Comparison of ENCODE assay signal across 12 mouse cellular contexts in the genomic region with DNA sequence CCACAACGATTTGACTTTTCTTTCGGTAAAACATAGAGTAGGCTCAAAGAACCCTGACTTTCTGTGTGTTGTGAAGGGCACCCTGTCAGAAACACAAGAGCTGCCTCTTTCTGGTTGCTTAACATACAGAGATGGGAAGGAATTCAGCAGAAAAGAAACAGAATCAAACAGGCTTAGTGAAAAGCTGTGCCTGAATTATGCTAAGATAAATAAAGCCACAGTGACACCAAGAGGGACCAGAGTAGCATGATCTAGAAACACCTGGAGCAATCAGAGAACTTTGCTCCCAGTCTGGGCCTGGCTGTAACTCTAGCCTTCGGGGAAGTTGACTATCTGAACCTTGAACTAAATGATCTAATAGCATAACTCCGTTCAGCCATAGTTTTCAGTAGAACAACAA.
DNase-seq lines count a peak whose midpoint lies in the region; ATAC-seq lines count a peak whose summit lies in the region.
"Had no signal": no experiment of that assay in that cellular context is flagged by ENCODE, and none has a peak within 500 bp of the region (broad histone marks: within the 10 kb centered on the region; RNA-seq: fewer than 3 reads in every experiment).

No protein-coding gene starts in this region.

- peaks cover 31% of the 10 kb centered on the region for H3K4me1 ChIP-seq in limb, embryonic 12.5 days (replicated peaks)
- peaks cover 62% of the 10 kb centered on the region for H3K4me1 ChIP-seq in limb, embryonic 10.5 days
- peaks cover 15% of the 10 kb centered on the region; the same call in 1 of the 2 replicates for H3K4me1 ChIP-seq in embryonic facial prominence, embryonic 14.5 days (ENCODE audit: control insufficient read depth, insufficient read depth, low read length)
- peaks cover 10% of the 10 kb centered on the region; the same call in 1 of the 2 replicates for H3K4me1 ChIP-seq in midbrain, embryonic 11.5 days (ENCODE audit: control insufficient read depth, insufficient read depth, low read length)

- no peak overlapping the region for H3K4me3 ChIP-seq in limb, embryonic 12.5 days (replicated peaks)
- no peak overlapping the region for H3K4me3 ChIP-seq in limb, embryonic 10.5 days
- H3K4me3 ChIP-seq in embryonic facial prominence, embryonic 14.5 days (ENCODE audit: low read depth, low read length) = peak overlapping the region; percentile 13; the same call in 1 of the 2 replicates
- no peak overlapping the region for H3K4me3 ChIP-seq in midbrain, embryonic 11.5 days (ENCODE audit: low read depth, low read length)
- H3K4me3 ChIP-seq: liver, embryonic 15.5 days had no signal

- no peaks in the 10 kb centered on the region for H3K9me3 ChIP-seq in limb, embryonic 12.5 days
- no peaks in the 10 kb centered on the region for H3K9me3 ChIP-seq in limb, embryonic 10.5 days (replicated peaks)
- H3K9me3 ChIP-seq in embryonic facial prominence, embryonic 14.5 days (ENCODE audit: control insufficient read depth, low read length) = no peaks in the 10 kb centered on the region
- H3K9me3 ChIP-seq in midbrain, embryonic 11.5 days (ENCODE audit: control insufficient read depth, low read length) = no peaks in the 10 kb centered on the region
- H3K9me3 ChIP-seq: liver, embryonic 15.5 days had no signal

- no peaks in the 10 kb centered on the region for H3K36me3 ChIP-seq in limb, embryonic 12.5 days
- no peaks in the 10 kb centered on the region for H3K36me3 ChIP-seq in limb, embryonic 10.5 days
- no peaks in the 10 kb centered on the region for H3K36me3 ChIP-seq in embryonic facial prominence, embryonic 14.5 days (ENCODE audit: control insufficient read depth, insufficient read depth, low read length)
- H3K36me3 ChIP-seq in splenic B cell, adult 2 months (ENCODE audit: control insufficient read depth, insufficient read depth, low read length, poor library complexity, severe bottlenecking) = no peaks in the 10 kb centered on the region
- H3K36me3 ChIP-seq in midbrain, embryonic 11.5 days (ENCODE audit: control insufficient read depth, insufficient read depth, low read length) = no peaks in the 10 kb centered on the region
- H3K36me3 ChIP-seq: liver, embryonic 15.5 days had no signal

- no peak overlapping the region for H3K9ac ChIP-seq in limb, embryonic 12.5 days (replicated peaks)
- no peak overlapping the region for H3K9ac ChIP-seq in embryonic facial prominence, embryonic 14.5 days (ENCODE audit: low read depth, low read length)
- H3K9ac ChIP-seq in midbrain, embryonic 11.5 days (ENCODE audit: low read length) = no peak overlapping the region
- H3K9ac ChIP-seq: liver, embryonic 15.5 days had no signal

- H3K27ac ChIP-seq in limb, embryonic 12.5 days = no peak overlapping the region
- H3K27ac ChIP-seq in limb, embryonic 10.5 days = no peak overlapping the region
- H3K27ac ChIP-seq in embryonic facial prominence, embryonic 14.5 days (replicated peaks; ENCODE audit: low read depth, low read length) = no peak overlapping the region
- no peak overlapping the region for H3K27ac ChIP-seq in midbrain, embryonic 11.5 days (ENCODE audit: low read depth, low read length)
- H3K27ac ChIP-seq: liver, embryonic 15.5 days had no signal

- H3K27me3 ChIP-seq in limb, embryonic 12.5 days = peaks cover 37% of the 10 kb centered on the region
- peaks cover 11% of the 10 kb centered on the region; the same call in 1 of the 2 replicates for H3K27me3 ChIP-seq in limb, embryonic 10.5 days (ENCODE audit: low read depth, poor library complexity, severe bottlenecking)
- H3K27me3 ChIP-seq in embryonic facial prominence, embryonic 14.5 days (replicated peaks; ENCODE audit: control insufficient read depth, insufficient read depth, low read length) = peaks cover 27% of the 10 kb centered on the region
- H3K27me3 ChIP-seq in splenic B cell, adult 2 months (ENCODE audit: control insufficient read depth, insufficient read depth, low read length, poor library complexity, severe bottlenecking) = no peaks in the 10 kb centered on the region; the same call in 1 of the 2 replicates
- H3K27me3 ChIP-seq in midbrain, embryonic 11.5 days (ENCODE audit: control insufficient read depth, insufficient read depth, low read length) = peaks cover 24% of the 10 kb centered on the region

- WGBS in limb, embryonic 12.5 days = 57% methylated on average over 4 of the region's 4 CpGs
- 66% methylated on average over 4 of the region's 4 CpGs for WGBS in limb, embryonic 10.5 days
- WGBS in embryonic facial prominence, embryonic 14.5 days = 50% methylated on average over 4 of the region's 4 CpGs
- 80% methylated on average over 4 of the region's 4 CpGs for WGBS in midbrain, embryonic 11.5 days

- no peak for ATAC-seq in limb, embryonic 12.5 days (ENCODE audit: insufficient number of reproducible peaks, insufficient read depth, low FRiP score, low TSS enrichment, low read depth)
- no peak for ATAC-seq in embryonic facial prominence, embryonic 14.5 days (ENCODE audit: low read depth)
- no peak for ATAC-seq in megakaryocyte-erythroid progenitor cell, adult 5-6 weeks (replicated peaks; ENCODE audit: low FRiP score, low TSS enrichment, poor library complexity, severe bottlenecking)
- ATAC-seq in midbrain, embryonic 11.5 days (ENCODE audit: low FRiP score) = no peak

- H3K4me2 ChIP-seq in limb, embryonic 12.5 days = peak overlapping the region; percentile 23; the same call in 1 of the 2 replicates
- peak overlapping the region; percentile 88 for H3K4me2 ChIP-seq in embryonic facial prominence, embryonic 14.5 days (ENCODE audit: low read depth, low read length)
- H3K4me2 ChIP-seq in midbrain, embryonic 11.5 days = no peak overlapping the region
- H3K4me2 ChIP-seq: liver, embryonic 15.5 days had no signal

- DNase-seq in embryo, embryonic 11 days = peak; percentile 18
- no peak for DNase-seq in embryo, embryonic 9.5 days (ENCODE audit: extremely low spot score)
- DNase-seq in limb, embryonic 10.5 days (ENCODE audit: low spot score) = no peak
- peak; percentile 10 for DNase-seq in embryonic facial prominence, embryonic 14.5 days (ENCODE audit: low spot score)
- DNase-seq in splenic B cell, adult 2 months (ENCODE audit: low read depth, low spot score) = peak; percentile 22
- no peak for DNase-seq in midbrain, embryonic 11.5 days (ENCODE audit: low spot score, missing footprints)
- DNase-seq: cerebellum, adult 18-20 months; gastrocnemius, postnatal 36 days; heart, postnatal 36 days had no signal

Comparison
In these comparisons a context has a peak if more than half of its experiments do, and no peak if none do; other contexts are left out.
1. DNase-seq: peak in embryo, embryonic 11 days (single experiment), embryonic facial prominence, embryonic 14.5 days (single experiment) and splenic B cell, adult 2 months (single experiment); none in embryo, embryonic 9.5 days (single experiment), limb, embryonic 10.5 days (single experiment) and midbrain, embryonic 11.5 days (single experiment).